Mouse (Mus musculus) forebrain, embryonic 13.5 days (tissue): ENCODE results near the gene Six1. TPM values are rescaled to one million over a fixed set of nuclear protein-coding genes. Genes with fewer than 3 reads are reported as not detected.
"Not testable (repeated sequence)": the region's sequence is repeated elsewhere in the genome, so short reads cannot be mapped to it uniquely, and the experiment has no call there.

Source experiments
- ATAC-seq: fragments of 200-750 bp; cut with Nextera tagmentation; 2 replicates; pipeline ENCODE4 v1.8.0; 2017
- H3K27ac ChIP-seq: fragments of 300-500 bp; sonication (generic); 2 replicates; pipeline ENCODE4 v1.5.1; 2015; ENCODE audit warnings: inconsistent platforms, mild to moderate bottlenecking, moderate library complexity
- H3K27me3 ChIP-seq: fragments of 300-500 bp; sonication (generic); 2 replicates; pipeline ENCODE4 v1.6.1; 2015; ENCODE audit warnings: mild to moderate bottlenecking, inconsistent platforms
- H3K36me3 ChIP-seq: fragments of 300-500 bp; sonication (generic); 2 replicates; pipeline ENCODE4 v1.6.1; 2015; ENCODE audit warnings: mild to moderate bottlenecking, inconsistent platforms; ENCODE audit not compliant: poor library complexity, severe bottlenecking
- H3K4me1 ChIP-seq: fragments of 300-500 bp; sonication (generic); 2 replicates; pipeline ENCODE4 v1.6.1; 2015; ENCODE audit warnings: inconsistent platforms
- H3K4me2 ChIP-seq: fragments of 300-500 bp; sonication (generic); 2 replicates; pipeline ENCODE4 v1.6.1; 2015; ENCODE audit warnings: inconsistent platforms, mild to moderate bottlenecking, moderate library complexity
- H3K4me3 ChIP-seq: fragments of 300-500 bp; sonication (generic); 2 replicates; pipeline ENCODE4 v1.5.1; 2015; ENCODE audit warnings: mild to moderate bottlenecking, inconsistent platforms
- H3K9ac ChIP-seq: fragments of 300-500 bp; sonication (generic); 2 replicates; pipeline ENCODE4 v1.6.1; 2015; ENCODE audit warnings: mild to moderate bottlenecking, inconsistent platforms
- H3K9me3 ChIP-seq: fragments of 300-500 bp; sonication (generic); replicated peaks from 2 replicates; pipeline ENCODE4 v1.6.1; 2016; ENCODE audit warnings: inconsistent platforms
- WGBS: fragments of 180-500 bp; shearing (Covaris S2); methylation state at CpG from one replicate; pipeline ENCODE4 v1.1.7; 2015; 5-methylcytosine and 5-hydroxymethylcytosine counted together
- polyA plus RNA-seq: library from polyadenylated mRNA; unstranded; fragments of >200 nt; fragmentation: Nextera tagmentation; extraction: Ambion mirVana; gene quantifications from 2 replicates; pipeline ENCODE4 v1.2.1, GENCODE M21; 2015

The Six1 gene
- polyA plus RNA-seq, 1 experiment from 2014 or later, result 0.22 TPM

DNA sequence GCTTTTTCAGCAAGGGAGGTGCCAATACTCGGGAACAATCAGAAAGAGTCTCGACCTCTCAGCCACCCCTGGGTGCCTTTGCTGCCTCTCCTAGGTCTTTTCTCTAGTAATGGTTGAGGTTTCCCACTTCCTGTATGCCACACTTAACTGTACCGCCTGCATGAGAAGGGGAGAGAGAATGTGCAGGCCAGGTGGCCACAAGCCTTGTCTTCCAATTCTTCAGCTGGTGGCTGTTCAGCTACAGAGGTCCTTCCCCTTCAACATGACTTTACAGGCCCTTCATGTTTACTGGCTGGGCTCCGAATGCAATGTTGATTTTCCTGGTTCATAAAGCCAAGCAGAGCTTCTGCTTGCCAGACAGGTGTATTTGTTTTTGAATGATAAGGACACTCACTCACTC is 39.4 kb downstream of the Six1 start:
- no peaks in the 10 kb centered on the region for H3K27me3 ChIP-seq
- H3K9ac ChIP-seq, result no peak overlapping the region
- no peak for ATAC-seq
- no peaks in the 10 kb centered on the region for H3K4me1 ChIP-seq
- WGBS, result 94% methylated on average over 4 of the region's 4 CpGs
- no peak overlapping the region for H3K4me2 ChIP-seq
- H3K4me3 ChIP-seq, result no peak overlapping the region
- H3K9me3 ChIP-seq, result no peaks in the 10 kb centered on the region
- no peak overlapping the region for H3K27ac ChIP-seq
- no peaks in the 10 kb centered on the region for H3K36me3 ChIP-seq

- H3K36me3 ChIP-seq, result no peaks in the 10 kb centered on the region
- no peaks in the 10 kb centered on the region for H3K9me3 ChIP-seq
- no peak overlapping the region for H3K4me2 ChIP-seq
- 68% methylated on average over 5 of the region's 5 CpGs for WGBS
- no peak overlapping the region for H3K4me3 ChIP-seq
- ATAC-seq, result no peak
- no peaks in the 10 kb centered on the region for H3K27me3 ChIP-seq
- no peak overlapping the region for H3K9ac ChIP-seq
- no peaks in the 10 kb centered on the region for H3K4me1 ChIP-seq
- no peak overlapping the region for H3K27ac ChIP-seq
These were observed 40.9 kb downstream of the Six1 start for GRCm38 (mm10) chr12:73012824-73013223.

- no peak overlapping the region for H3K4me3 ChIP-seq
- H3K27me3 ChIP-seq, result no peaks in the 10 kb centered on the region
- no peak overlapping the region for H3K4me2 ChIP-seq
- no peaks in the 10 kb centered on the region for H3K4me1 ChIP-seq
- 65% methylated on average over 10 of the region's 10 CpGs for WGBS
- no peaks in the 10 kb centered on the region for H3K9me3 ChIP-seq
- no peak overlapping the region for H3K27ac ChIP-seq
- no peaks in the 10 kb centered on the region for H3K36me3 ChIP-seq
- H3K9ac ChIP-seq, result no peak overlapping the region
- ATAC-seq, result no peak
These were observed 41.4 kb downstream of the Six1 start for GRCm38 (mm10) chr12:73012136-73012785.

- not testable (repeated sequence) for H3K9ac ChIP-seq, H3K36me3 ChIP-seq, H3K27ac ChIP-seq, ATAC-seq, H3K9me3 ChIP-seq, H3K4me2 ChIP-seq, H3K27me3 ChIP-seq, H3K4me1 ChIP-seq, H3K4me3 ChIP-seq
- 52% methylated on average over 9 of the region's 9 CpGs for WGBS
These were observed 50.8 kb downstream of the Six1 start for GRCm38 (mm10) chr12:73002903-73003302.

GRCm38 (mm10) chr12:73002281-73002680 is 51.4 kb downstream of the Six1 start:
- H3K4me3 ChIP-seq, H3K9ac ChIP-seq, H3K27ac ChIP-seq, H3K4me1 ChIP-seq, H3K36me3 ChIP-seq, H3K27me3 ChIP-seq, H3K9me3 ChIP-seq, H3K4me2 ChIP-seq, ATAC-seq: not testable (repeated sequence)
- WGBS, result 43% methylated on average over 17 of the region's 17 CpGs

DNA sequence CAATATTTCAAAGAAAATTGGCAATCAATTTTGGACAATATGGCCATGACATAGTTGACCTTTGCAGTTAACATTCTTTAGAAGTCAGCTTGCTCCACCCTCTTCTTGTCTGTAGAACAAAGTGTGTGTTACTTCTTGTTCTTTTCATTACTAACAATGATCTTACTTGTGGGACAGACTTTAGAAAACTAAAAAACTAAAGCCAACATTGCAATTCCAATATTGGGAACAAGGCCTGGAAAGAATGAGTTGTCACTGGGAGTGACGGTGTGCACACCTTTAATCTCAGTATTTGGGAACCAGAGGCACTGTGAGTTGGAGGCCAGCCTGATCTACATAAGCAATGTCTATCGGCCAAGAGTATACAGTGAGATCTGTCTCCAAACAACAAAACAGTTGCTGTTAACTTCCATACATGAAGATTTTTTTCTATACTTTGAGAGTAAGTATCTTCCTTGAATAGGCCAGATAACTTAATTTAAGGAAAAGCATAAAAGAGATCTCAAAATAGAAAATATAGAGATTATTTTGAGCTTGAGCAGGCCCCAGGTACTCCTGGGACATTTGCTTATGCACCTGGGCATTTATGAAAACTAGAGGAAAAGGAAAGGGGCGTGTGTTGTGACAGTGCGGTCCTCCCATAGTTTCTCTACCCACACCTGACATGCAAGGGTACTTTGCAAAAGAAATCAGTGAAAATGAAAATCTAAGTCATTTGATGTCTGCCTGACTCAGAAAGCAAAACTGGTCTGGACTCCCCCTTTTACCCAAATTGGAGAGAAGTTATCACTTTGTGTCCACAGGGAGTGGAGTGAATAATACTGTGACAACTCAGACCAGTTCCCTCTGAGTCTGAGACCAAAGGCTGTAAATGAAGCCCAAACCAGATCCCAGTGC is 55.3 kb downstream of the Six1 start:
- no peaks in the 10 kb centered on the region for H3K9me3 ChIP-seq
- H3K36me3 ChIP-seq, result no peaks in the 10 kb centered on the region
- 87% methylated on average over 4 of the region's 4 CpGs for WGBS
- H3K4me1 ChIP-seq, result no peaks in the 10 kb centered on the region
- H3K9ac ChIP-seq, result no peak overlapping the region
- H3K4me3 ChIP-seq, result no peak overlapping the region
- H3K27ac ChIP-seq, result no peak overlapping the region
- no peak overlapping the region for H3K4me2 ChIP-seq
- no peak for ATAC-seq
- 0 out of 2 replicates have a peak, but pooled peaks cover 3% of the 10 kb centered on the region for H3K27me3 ChIP-seq

DNA sequence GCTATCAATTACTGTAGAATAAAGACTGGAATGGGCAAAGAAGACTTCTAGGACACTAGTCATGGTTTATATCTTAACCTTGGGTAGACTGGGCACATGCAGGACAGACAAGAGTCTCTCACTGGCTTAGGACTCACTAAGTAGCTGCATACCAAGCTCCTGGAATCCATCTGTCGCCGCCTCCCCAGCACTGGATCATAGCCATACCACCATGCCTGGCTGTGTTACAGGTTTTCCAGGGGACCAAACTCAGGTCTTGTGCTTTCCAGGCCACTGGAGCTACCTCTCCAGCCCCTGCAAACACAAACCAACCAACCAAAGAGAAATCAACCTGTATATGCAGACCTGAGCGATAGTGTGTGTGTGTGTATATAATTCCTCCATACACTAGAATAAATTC is 57.0 kb downstream of the Six1 start:
- no peaks in the 10 kb centered on the region for H3K27me3 ChIP-seq
- H3K36me3 ChIP-seq, result no peaks in the 10 kb centered on the region
- H3K9me3 ChIP-seq, result no peaks in the 10 kb centered on the region
- no peak overlapping the region for H3K9ac ChIP-seq
- H3K4me3 ChIP-seq, result no peak overlapping the region
- ATAC-seq, result no peak
- 96% methylated on average over 3 of the region's 3 CpGs for WGBS
- no peak overlapping the region for H3K4me2 ChIP-seq
- no peaks in the 10 kb centered on the region for H3K4me1 ChIP-seq
- no peak overlapping the region for H3K27ac ChIP-seq

Other genes starting within 250 kb of the Six1 start
- gene Six6, start 114.0 kb downstream of the Six1 start, polyA plus RNA-seq, result 1.3 and 2.9 TPM in 2 replicates
- gene 4930447C04Rik, start 113.1 kb downstream of the Six1 start, polyA plus RNA-seq, result 1.8 and 2.1 TPM in 2 replicates
- gene Six4, start 59.6 kb upstream of the Six1 start, polyA plus RNA-seq, result 0.89 and 1.0 TPM in 2 replicates
- 20.8 and 21.6 TPM in 2 replicates for gene Mnat1, start 69.8 kb upstream of the Six1 start, polyA plus RNA-seq
- 15.8 TPM in 2 replicates for gene Trmt5, start 232.8 kb upstream of the Six1 start, polyA plus RNA-seq
- 7.4 and 7.6 TPM in 2 replicates for gene Slc38a6, start 232.9 kb upstream of the Six1 start, polyA plus RNA-seq